Mouse (Mus musculus): ENCODE measurements around the gene Chst11.
"Not testable (repeated sequence)": the region's sequence is repeated elsewhere in the genome, so short reads cannot be mapped to it uniquely, and the experiment has no call there.

The Chst11 gene

GRCm38 (mm10) chr10:83117851-83118250 is 132.6 kb downstream of the Chst11 start:
- DNase-seq = no peak

- no peak for DNase-seq
These were observed 133.3 kb downstream of the Chst11 start for GRCm38 (mm10) chr10:83118613-83119012.

- DNase-seq = no peak
These were observed 133.7 kb downstream of the Chst11 start for GRCm38 (mm10) chr10:83119016-83119415.

- not testable (repeated sequence) for DNase-seq
These were observed 134.2 kb downstream of the Chst11 start for GRCm38 (mm10) chr10:83119461-83119860.

GRCm38 (mm10) chr10:83119909-83120308 is 134.6 kb downstream of the Chst11 start:
- no peak for DNase-seq

DNA sequence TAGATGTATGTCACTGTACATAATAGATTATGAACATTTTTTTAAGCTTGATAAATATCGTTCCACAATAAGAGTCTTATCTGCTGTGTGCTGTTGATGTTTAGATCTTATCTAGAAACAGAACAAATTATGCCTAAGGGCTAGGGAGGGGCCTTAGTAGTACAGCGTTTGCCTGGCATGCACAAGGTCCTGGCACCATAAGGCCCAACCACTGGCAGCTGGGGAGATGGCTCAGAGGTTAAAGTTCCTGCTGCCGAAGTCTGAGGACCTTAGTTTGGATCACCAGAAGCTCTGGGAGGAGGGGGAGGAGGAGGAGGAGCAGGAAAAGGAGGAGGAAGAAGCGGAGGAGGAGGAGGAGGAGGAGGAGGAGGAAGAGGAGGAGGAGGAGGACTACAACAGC is 135.6 kb downstream of the Chst11 start:
- no peak for DNase-seq

GRCm38 (mm10) chr10:83124560-83124959 is 139.3 kb downstream of the Chst11 start:
- no peak for DNase-seq

- DNase-seq = peak; percentile 84
These were observed 141.1 kb downstream of the Chst11 start for GRCm38 (mm10) chr10:83126447-83126846.

- no peak for DNase-seq
These were observed 143.1 kb downstream of the Chst11 start for GRCm38 (mm10) chr10:83128435-83128834.

- no peak for DNase-seq
These were observed 144.4 kb downstream of the Chst11 start for GRCm38 (mm10) chr10:83129624-83130218.

DNA sequence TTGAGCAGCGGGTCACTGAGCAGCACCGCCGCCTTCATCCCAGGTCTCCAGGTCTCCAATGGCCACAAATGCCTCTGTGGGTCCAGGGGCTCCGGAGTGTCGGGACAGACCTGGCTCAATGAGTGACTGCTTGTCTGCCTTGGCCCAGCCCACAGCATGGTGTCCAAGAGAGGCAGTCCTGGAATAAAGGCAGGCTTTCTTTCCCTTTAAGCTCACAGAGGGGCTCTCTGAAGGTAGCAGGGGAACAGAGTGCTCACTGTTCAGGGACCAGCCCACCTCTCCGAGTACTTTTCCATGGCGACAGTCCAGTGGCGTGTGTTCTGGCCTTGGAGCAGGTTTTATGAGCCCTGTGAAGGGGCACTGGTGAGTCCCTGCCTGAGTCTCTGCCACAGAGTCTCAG is 145.3 kb downstream of the Chst11 start:
- DNase-seq = no peak

- DNase-seq = no peak
These were observed 146.6 kb downstream of the Chst11 start for GRCm38 (mm10) chr10:83131884-83132283.

DNA sequence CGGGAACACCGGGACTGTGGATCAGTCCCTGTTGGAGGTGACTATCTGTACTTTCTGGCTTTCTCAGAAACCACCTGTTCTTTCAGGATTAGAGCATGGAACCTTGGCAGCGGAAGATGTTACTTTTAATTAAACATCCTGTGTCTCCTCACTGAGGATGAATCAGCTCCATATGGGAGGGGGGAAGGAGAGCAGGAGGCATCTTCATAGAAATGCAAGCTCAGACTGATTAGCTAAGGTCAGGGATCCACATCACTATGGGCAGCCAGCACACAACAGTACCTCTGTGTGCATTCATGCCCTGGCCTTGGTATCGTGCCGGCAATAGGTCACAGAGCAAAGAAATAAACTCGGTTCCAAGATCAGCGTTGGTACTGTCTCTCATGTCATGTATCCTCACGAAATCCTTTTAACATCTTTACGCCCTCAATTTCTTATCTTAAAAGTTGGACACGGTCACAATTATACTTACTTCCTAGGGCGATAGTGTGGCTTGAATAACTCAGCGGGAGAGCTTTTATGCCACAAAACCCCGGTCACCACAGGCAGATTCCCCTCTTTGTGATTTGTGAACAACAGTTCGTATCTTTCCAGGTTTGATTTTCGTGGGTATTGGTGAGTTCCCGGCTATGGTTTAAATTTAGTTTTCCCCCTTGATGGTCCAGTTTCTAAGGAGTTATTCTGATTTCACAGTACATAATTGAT is 148.7 kb downstream of the Chst11 start:
- peak; percentile 36 for DNase-seq

DNA sequence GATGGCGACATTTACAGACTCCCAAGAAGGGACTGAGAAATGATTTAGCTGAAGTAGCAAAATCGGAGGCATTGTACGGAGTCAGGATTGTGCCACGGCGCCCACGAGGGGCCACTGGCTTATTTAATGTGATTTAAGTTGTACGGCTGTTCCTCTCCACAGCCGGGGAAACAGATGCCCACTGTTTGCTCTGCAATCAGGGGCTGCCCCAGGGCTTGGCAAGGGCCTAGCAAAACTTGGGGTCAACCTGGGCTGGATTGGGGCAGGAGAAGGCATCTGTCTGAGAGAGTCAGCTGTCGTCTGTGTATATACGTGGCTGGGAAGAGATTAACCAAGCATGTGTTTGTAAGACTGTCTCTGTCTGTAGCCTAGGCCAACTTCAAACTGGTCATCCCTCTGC is 149.6 kb downstream of the Chst11 start:
- no peak for DNase-seq

DNA sequence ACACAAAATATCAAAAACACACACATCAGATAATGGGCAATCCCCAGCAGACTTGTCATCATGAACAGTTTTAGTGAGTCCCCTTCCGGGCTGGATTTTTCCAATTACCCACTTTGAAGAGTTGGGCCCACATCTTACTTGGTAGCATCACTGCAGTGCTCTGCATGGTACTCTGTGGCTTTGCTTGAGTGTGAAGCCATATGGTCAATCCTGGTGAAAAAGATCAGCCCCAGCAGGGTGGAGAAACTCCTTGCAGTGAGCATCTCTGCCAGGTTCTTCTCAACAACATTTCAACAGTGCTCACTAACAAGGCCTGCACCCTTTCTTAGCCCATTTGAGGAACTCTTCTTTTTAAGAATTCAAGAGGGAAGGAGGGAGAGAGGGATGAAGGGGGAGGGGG is 150.7 kb downstream of the Chst11 start:
- peak; percentile 41 for DNase-seq

DNA sequence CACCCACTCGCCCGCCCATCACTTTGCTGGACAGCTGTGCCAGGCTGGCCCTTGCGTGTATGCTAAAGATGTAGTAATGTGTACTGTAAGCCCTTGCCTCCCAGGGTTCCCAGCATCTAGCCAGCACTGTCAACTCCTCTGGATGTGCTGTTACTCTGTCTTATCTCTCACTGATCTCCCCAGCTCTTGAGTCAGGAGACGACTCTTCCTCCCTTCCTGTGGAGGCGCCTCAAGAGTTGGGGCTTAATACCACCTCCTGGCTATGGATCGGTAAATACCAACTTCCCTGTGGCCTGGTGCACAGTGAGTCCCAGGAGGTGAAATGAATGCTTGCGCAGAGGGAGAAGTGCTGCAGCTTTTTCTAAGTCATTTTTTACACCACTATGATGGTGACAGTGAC is 151.8 kb downstream of the Chst11 start:
- DNase-seq = no peak

DNA sequence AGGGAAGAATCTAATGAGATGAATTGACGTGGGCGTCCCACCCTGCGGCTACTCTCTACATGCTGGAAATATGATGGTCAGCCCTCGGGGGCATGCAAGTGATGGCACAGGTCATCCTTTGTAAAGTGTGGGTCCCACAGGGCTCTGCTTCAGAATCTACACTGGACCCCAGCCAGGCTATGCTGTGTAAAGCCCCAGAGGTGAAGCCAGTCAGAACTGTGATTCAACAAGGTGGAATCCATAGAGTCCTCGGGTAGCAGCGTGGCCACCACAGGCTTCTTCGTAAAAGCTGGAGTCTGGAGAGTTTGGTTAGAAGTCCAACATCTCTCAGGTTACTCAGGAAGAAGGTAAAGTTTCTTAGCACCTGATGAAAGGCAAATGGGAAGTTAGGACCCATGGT is 154.0 kb downstream of the Chst11 start:
- no peak for DNase-seq

GRCm38 (mm10) chr10:83140258-83140936 is 155.1 kb downstream of the Chst11 start:
- no peak for DNase-seq

GRCm38 (mm10) chr10:83141434-83141833 is 156.1 kb downstream of the Chst11 start:
- no peak for DNase-seq

- peak; percentile 78 for DNase-seq
These were observed 157.8 kb downstream of the Chst11 start for GRCm38 (mm10) chr10:83143049-83143448.

GRCm38 (mm10) chr10:83145836-83146235 is 160.5 kb downstream of the Chst11 start:
- no peak for DNase-seq

DNA sequence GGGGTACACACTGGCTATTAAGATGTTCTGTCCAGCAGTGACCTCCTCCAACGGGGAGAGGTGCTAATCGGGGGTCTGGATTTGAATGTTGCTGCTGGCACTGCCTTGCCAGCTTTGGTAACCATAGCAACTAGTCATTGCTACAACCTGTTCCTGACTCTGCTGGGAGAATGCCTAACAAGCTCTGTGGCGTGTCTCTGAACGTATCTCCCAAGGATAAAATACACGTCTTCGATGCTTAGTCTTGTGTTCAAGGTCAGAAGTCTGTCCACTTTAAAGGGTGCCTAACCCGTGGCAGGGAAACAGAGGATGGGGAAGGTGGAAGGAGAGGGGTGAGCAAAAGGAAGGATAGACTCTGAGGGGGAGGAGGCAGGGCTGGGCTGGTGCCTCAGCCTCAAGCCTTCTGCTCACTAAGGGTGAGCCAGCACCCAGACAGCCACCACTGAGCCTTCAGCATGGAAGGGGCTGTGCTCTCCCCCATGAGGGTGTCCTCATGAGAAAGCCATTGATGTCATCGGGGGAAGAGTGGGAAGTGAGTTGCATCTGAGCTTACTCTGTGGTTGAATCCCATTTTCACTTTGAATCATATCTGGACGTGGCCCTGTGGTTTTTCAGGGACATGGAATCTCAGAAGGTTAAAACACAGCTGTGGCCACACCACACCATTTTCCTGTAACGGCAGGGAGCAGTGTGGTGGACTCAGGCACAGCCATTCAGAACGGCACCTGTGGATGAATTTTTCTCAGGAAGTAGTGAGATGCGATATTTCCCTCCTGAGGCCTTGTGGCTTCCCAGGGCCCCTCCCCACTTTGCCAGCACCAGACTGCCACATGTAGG is 164.3 kb downstream of the Chst11 start:
- DNase-seq = no peak

- DNase-seq = peak; percentile 68
These were observed 165.3 kb downstream of the Chst11 start for GRCm38 (mm10) chr10:83150587-83150986.

Measured in cerebellum, adult 9-11 months (tissue).